21 mouse cellular contexts compared by ENCODE assay signal in the genomic region with DNA sequence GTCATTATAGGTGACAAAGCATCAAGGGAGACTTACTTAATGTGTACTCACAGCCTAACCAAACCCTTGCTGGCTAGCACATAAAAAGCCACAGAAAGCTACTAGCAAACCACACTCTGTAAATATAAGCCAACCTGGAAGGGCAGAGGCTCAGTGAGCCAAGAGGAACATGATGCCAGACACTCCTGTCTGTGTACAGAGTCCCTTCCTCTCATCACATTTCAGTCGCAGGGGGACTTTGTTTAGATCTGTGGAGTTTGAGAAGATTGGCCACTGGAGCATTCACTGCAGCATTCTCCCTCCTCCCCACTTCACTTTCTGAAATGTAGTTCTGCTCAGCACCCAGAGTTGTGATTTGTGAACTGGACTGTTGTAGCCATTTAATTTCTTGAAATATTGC.
"Had no signal": no experiment of that assay in that cellular context is flagged by ENCODE, and none has a peak within 500 bp of the region (broad histone marks: within the 10 kb centered on the region; RNA-seq: fewer than 3 reads in every experiment).

No protein-coding gene starts in this region.

- H3K4me1 ChIP-seq: limb, embryonic 10.5 days; limb, embryonic 13.5 days; liver, embryonic 13.5 days; midbrain, embryonic 12.5 days; midbrain, embryonic 15.5 days; neural tube, embryonic 12.5 days; neural tube, embryonic 15.5 days; stomach, embryonic 15.5 days had no signal

- H3K9ac ChIP-seq: limb, embryonic 13.5 days; liver, embryonic 13.5 days; lung, embryonic 14.5 days; midbrain, embryonic 12.5 days; midbrain, embryonic 15.5 days; neural tube, embryonic 12.5 days; neural tube, embryonic 15.5 days; stomach, embryonic 15.5 days had no signal

- DNase-seq: kidney, adult 2 months; kidney, postnatal 14 days; kidney, postnatal 4 days; liver; liver, embryonic 13.5 days; lung, embryonic 14.5 days; right cerebral cortex, adult 18-20 months; right cerebral cortex, postnatal 14 days; right cerebral cortex, postnatal 4 days; spleen, adult 18-20 months; thymus, postnatal 25 days had no signal

- H3K4me3 ChIP-seq: limb, embryonic 10.5 days; limb, embryonic 13.5 days; liver, embryonic 13.5 days; midbrain, embryonic 12.5 days; midbrain, embryonic 15.5 days; neural tube, embryonic 12.5 days; neural tube, embryonic 15.5 days; stomach, embryonic 15.5 days had no signal

- ATAC-seq: intestine, embryonic 16.5 days; lung, postnatal 0 days; midbrain, embryonic 15.5 days had no signal

- H3K4me2 ChIP-seq: limb, embryonic 13.5 days; liver, embryonic 13.5 days; lung, embryonic 14.5 days; midbrain, embryonic 12.5 days; midbrain, embryonic 15.5 days; neural tube, embryonic 12.5 days; neural tube, embryonic 15.5 days; stomach, embryonic 15.5 days had no signal

- H3K27me3 ChIP-seq: limb, embryonic 13.5 days; liver, embryonic 13.5 days; midbrain, embryonic 12.5 days; midbrain, embryonic 15.5 days; neural tube, embryonic 12.5 days; neural tube, embryonic 15.5 days; stomach, embryonic 15.5 days had no signal

- H3K36me3 ChIP-seq: limb, embryonic 10.5 days; limb, embryonic 13.5 days; liver, embryonic 13.5 days; midbrain, embryonic 12.5 days; midbrain, embryonic 15.5 days; neural tube, embryonic 12.5 days; neural tube, embryonic 15.5 days; stomach, embryonic 15.5 days had no signal

- H3K27ac ChIP-seq: limb, embryonic 10.5 days; limb, embryonic 13.5 days; liver, embryonic 13.5 days; macrophage; midbrain, embryonic 12.5 days; midbrain, embryonic 15.5 days; neural tube, embryonic 12.5 days; neural tube, embryonic 15.5 days; stomach, embryonic 15.5 days had no signal

- H3K9me3 ChIP-seq: limb, embryonic 10.5 days; limb, embryonic 13.5 days; liver, embryonic 13.5 days; midbrain, embryonic 12.5 days; midbrain, embryonic 15.5 days; neural tube, embryonic 12.5 days; neural tube, embryonic 15.5 days; stomach, embryonic 15.5 days had no signal
